Mouse (Mus musculus) ovary, postnatal 36 days (tissue): ENCODE results near the gene Wdr1.
"Not testable (repeated sequence)": the region's sequence is repeated elsewhere in the genome, so short reads cannot be mapped to it uniquely, and the experiment has no call there.

Source experiments
- DNase-seq: peaks from one replicate; pipeline ENCODE4 v3.0.0; 2022; ENCODE audit warnings: low spot score, mixed read lengths

Gene Wdr1

GRCm38 (mm10) chr5:38493890-38494289, 69.1 kb downstream of the Wdr1 start:
- DNase-seq = no peak

GRCm38 (mm10) chr5:38491763-38492162, 71.3 kb downstream of the Wdr1 start:
- DNase-seq = no peak

- no peak for DNase-seq
Measured at GRCm38 (mm10) chr5:38489739-38490138, 73.3 kb downstream of the Wdr1 start.

- DNase-seq = no peak
Measured at GRCm38 (mm10) chr5:38488673-38489615, 74.1 kb downstream of the Wdr1 start.

- DNase-seq = no peak
Measured at GRCm38 (mm10) chr5:38488026-38488425, 75.0 kb downstream of the Wdr1 start.

GRCm38 (mm10) chr5:38487247-38487646, 75.8 kb downstream of the Wdr1 start:
- no peak for DNase-seq

- no peak for DNase-seq
Measured at GRCm38 (mm10) chr5:38485946-38486345, 77.1 kb downstream of the Wdr1 start.

GRCm38 (mm10) chr5:38483518-38484110, 79.4 kb downstream of the Wdr1 start:
- no peak for DNase-seq

GRCm38 (mm10) chr5:38480822-38481707, 82.0 kb downstream of the Wdr1 start:
- no peak for DNase-seq

GRCm38 (mm10) chr5:38479908-38480725, 82.9 kb downstream of the Wdr1 start:
- peak; percentile 59 for DNase-seq

GRCm38 (mm10) chr5:38479545-38479907, 83.5 kb downstream of the Wdr1 start:
- not testable (repeated sequence) for DNase-seq

- DNase-seq = no peak
Measured at GRCm38 (mm10) chr5:38479027-38479426, 84.0 kb downstream of the Wdr1 start.

- peak; percentile 22 for DNase-seq
Measured at GRCm38 (mm10) chr5:38477731-38478445, 85.1 kb downstream of the Wdr1 start.

GRCm38 (mm10) chr5:38476861-38477565, 86.0 kb downstream of the Wdr1 start:
- DNase-seq = peak; percentile 32
